Mouse (Mus musculus): Measurements from ENCODE around the gene Olfr945.

The Olfr945 gene

DNA sequence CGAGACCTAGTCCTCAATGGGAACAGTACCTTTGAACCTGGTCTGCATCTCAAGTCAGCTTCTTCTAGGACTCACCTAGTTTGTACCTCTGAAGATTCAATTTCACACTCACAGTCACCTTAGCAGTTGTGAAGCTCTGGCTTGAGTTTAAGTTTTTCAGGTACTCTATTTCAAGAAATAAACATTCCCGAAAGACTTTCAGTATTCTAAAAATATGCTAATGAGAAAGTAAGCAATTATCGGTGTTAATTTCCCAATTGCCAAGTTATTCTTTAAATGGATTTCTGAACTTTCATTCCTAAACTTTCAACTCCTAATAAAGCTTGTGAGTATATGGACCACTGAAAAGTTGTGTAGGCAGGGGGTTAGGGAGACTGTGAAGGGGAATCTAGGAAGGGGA is at the start of gene Olfr945:
Gene Olfr945, minus strand, starts transcription at position 101 of the 400 bp plus-strand sequence.
- DNase-seq = no peak

- no peak for DNase-seq
These were observed 49.3 kb upstream of the Olfr945 start, which contains the start of gene Olfr948 for GRCm38 (mm10) chr9:39325945-39326344. Gene Olfr948 (minus strand): TSS chr9:39326045.

GRCm38 (mm10) chr9:39287136-39287535 is 10.5 kb upstream of the Olfr945 start:
- DNase-seq = no peak

GRCm38 (mm10) chr9:39249894-39250293 is 26.7 kb downstream of the Olfr945 start, which contains the start of gene Olfr1537:
Gene Olfr1537 (minus strand): TSS chr9:39249994.
- no peak for DNase-seq

Measured in cerebellum, adult 9-11 months (tissue).